Mouse (Mus musculus): ENCODE measurements at regions not wholly inside any gene's neighbourhood (a gene's known extent, or its start where the extent isn't known, plus 50 kb on each side); places are given as distances from the start of the nearest gene placed in this dataset.
A peak's percentile ranks its signal among the peaks of the same experiment; 100 is the strongest.

- DNase-seq = no peak
Observed at GRCm38 (mm10) chr10:41018888-41019287, 53.2 kb downstream of the Gpr6 start.

GRCm38 (mm10) chr10:41016547-41016946, 55.5 kb downstream of the Gpr6 start:
- DNase-seq = no peak

GRCm38 (mm10) chr10:41015654-41016053, 56.4 kb downstream of the Gpr6 start:
- peak; percentile 53 to 60 for DNase-seq

GRCm38 (mm10) chr10:41010585-41010984, 61.5 kb downstream of the Gpr6 start:
- peak; percentile 20 to 41 for DNase-seq

GRCm38 (mm10) chr10:41007866-41008265, 64.2 kb downstream of the Gpr6 start:
- no peak for DNase-seq

- DNase-seq = no peak
Observed at GRCm38 (mm10) chr10:41006634-41007033, 65.5 kb downstream of the Gpr6 start.

GRCm38 (mm10) chr10:41005776-41006175, 66.3 kb downstream of the Gpr6 start:
- DNase-seq = no peak

GRCm38 (mm10) chr10:41004753-41005152, 67.3 kb downstream of the Gpr6 start:
- no peak for DNase-seq

GRCm38 (mm10) chr10:41004044-41004689, 67.9 kb downstream of the Gpr6 start:
- DNase-seq = peak; percentile 73 to 77

- no peak for DNase-seq
Observed at GRCm38 (mm10) chr10:41003197-41003596, 68.9 kb downstream of the Gpr6 start.

- no peak for DNase-seq
Observed at GRCm38 (mm10) chr10:41000965-41001364, 71.1 kb downstream of the Gpr6 start.

- DNase-seq = no peak
Observed at GRCm38 (mm10) chr10:40999486-40999885, 72.6 kb downstream of the Gpr6 start.

GRCm38 (mm10) chr10:40998799-40999198, 73.3 kb downstream of the Gpr6 start:
- DNase-seq = no peak

- DNase-seq = peak in 1 of 2 experiments; percentile 27
Observed at GRCm38 (mm10) chr10:40998330-40998729, 73.8 kb downstream of the Gpr6 start.

GRCm38 (mm10) chr10:40997606-40998005, 74.5 kb downstream of the Gpr6 start:
- DNase-seq = no peak
